Mouse (Mus musculus): ENCODE measurements around the gene Txnrd1.

DNA sequence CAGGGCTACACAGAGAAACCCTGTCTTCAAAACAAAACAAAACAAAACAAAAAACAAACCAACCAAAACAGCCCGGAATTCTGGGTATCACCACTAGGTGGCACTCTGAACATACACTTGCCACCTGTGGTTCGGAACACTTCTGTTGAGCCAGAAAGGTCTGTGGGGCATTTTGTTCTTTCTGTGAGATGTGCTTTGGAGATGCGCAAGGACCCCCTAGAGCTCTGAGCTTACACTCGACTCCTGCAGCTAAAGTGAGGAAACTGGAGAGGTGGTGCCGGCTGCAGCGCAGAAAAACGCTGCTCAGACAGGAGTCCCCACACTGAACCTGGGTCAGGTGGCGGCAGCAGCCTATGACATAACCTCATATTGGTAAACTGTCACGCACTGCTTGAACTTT, 75.6 kb downstream of the Txnrd1 start:
- peak; percentile 89 for TF ChIP-seq CTCF (IDR thresholded peaks at IDR 0.05; ENCODE audit: low read depth)
- no peak for TF ChIP-seq EP300 (IDR thresholded peaks at IDR 0.05; ENCODE audit: low read depth)

Measured in liver, embryonic 14.5 days (tissue).